Mouse (Mus musculus) MEL (cell line): Measurements from ENCODE around the gene Pdcl2. TPM values are rescaled to one million over a fixed set of nuclear protein-coding genes. Genes with fewer than 3 reads are reported as not detected.

Experiments
- DNase-seq: peaks from one replicate; pipeline ENCODE4 v3.0.0; 2011; ENCODE audit warnings: low read depth, low spot score
- H3K27ac ChIP-seq: 2 replicates; pipeline ENCODE4 v1.5.1; 2012; ENCODE audit warnings: low read depth, mild to moderate bottlenecking, control low read depth, low read length, moderate library complexity; ENCODE audit not compliant: control insufficient read depth
- H3K27me3 ChIP-seq, 2 experiments: fragments of 150-350 bp in 1 of 2; sonication (generic) in 1 of 2; 2 replicates each; pipeline ENCODE4 v1.6.1; 2012; ENCODE audit warnings: low read length in 2 of 2, mild to moderate bottlenecking in 2 of 2, improper control_type of control experiment in 1 of 2, moderate library complexity in 1 of 2; ENCODE audit not compliant: insufficient read depth in 2 of 2, control insufficient read depth in 1 of 2
- H3K36me3 ChIP-seq, 2 experiments: 2 replicates each; pipeline ENCODE4 v1.6.1; 2012 to 2014; ENCODE audit warnings: low read length in 2 of 2, improper control_type of control experiment in 1 of 2, inconsistent platforms in 1 of 2, mild to moderate bottlenecking in 1 of 2; ENCODE audit not compliant: insufficient read depth in 2 of 2, control insufficient read depth in 1 of 2
- H3K4me1 ChIP-seq, 2 experiments: fragments of 150-350 bp in 1 of 2; sonication (generic) in 1 of 2; 2 replicates each; pipeline ENCODE4 v1.6.1; 2012; ENCODE audit warnings: low read length in 2 of 2, improper control_type of control experiment in 1 of 2, mild to moderate bottlenecking in 1 of 2; ENCODE audit not compliant: insufficient read depth in 2 of 2, control insufficient read depth in 1 of 2
- H3K4me3 ChIP-seq, 2 experiments: fragments of 150-350 bp in 1 of 2; sonication (generic) in 1 of 2; 2 replicates each; pipeline ENCODE4 v1.5.1; 2012; ENCODE audit warnings: low read depth in 2 of 2, low read length in 2 of 2, mild to moderate bottlenecking in 2 of 2, moderate library complexity in 2 of 2, control low read depth in 1 of 2, improper control_type of control experiment in 1 of 2; ENCODE audit not compliant: control insufficient read depth in 1 of 2, insufficient read depth in 1 of 2
- H3K79me2 ChIP-seq: 2 replicates; pipeline ENCODE4 v1.6.1; 2012; ENCODE audit warnings: mild to moderate bottlenecking, low read length, moderate library complexity; ENCODE audit not compliant: control insufficient read depth, poor library complexity, insufficient read depth
- H3K9ac ChIP-seq: 2 replicates; pipeline ENCODE4 v1.6.1; 2012; ENCODE audit warnings: low read depth, mild to moderate bottlenecking, control low read depth, low read length, moderate library complexity; ENCODE audit not compliant: control insufficient read depth, poor library complexity, severe bottlenecking
- H3K9me3 ChIP-seq: fragments of 150-350 bp; sonication (generic); replicated peaks from 2 replicates; pipeline ENCODE4 v1.6.1; 2012; ENCODE audit warnings: mild to moderate bottlenecking, low read length, improper control_type of control experiment, moderate library complexity; ENCODE audit not compliant: insufficient read depth
- BHLHE40 ChIP-seq: IDR thresholded peaks from 2 replicates; pipeline ENCODE4 v1.6.1; 2012; ENCODE audit warnings: low read depth, mild to moderate bottlenecking, inconsistent platforms, low read length, improper control_type of control experiment, borderline replicate concordance
- CHD2 ChIP-seq: IDR thresholded peaks from 2 replicates; pipeline ENCODE4 v1.6.1; 2011; ENCODE audit warnings: low read length, improper control_type of control experiment
- CTCF ChIP-seq, 3 experiments: IDR thresholded peaks in 2 of 3; conservative IDR thresholded peaks in 1 of 3; 2 replicates each; pipeline ENCODE4 v1.5.1; 2011 to 2012; ENCODE audit warnings: low read length in 3 of 3, low read depth in 2 of 3, mild to moderate bottlenecking in 2 of 3, improper control_type of control experiment in 1 of 3, inconsistent platforms in 1 of 3, mixed read lengths in 1 of 3, moderate library complexity in 1 of 3; ENCODE audit not compliant: control insufficient read depth in 1 of 3, insufficient read depth in 1 of 3, poor library complexity in 1 of 3, severe bottlenecking in 1 of 3
- ELF1 ChIP-seq: IDR thresholded peaks from 2 replicates; pipeline ENCODE4 v1.6.1; 2014; ENCODE audit warnings: low read depth, mild to moderate bottlenecking, inconsistent platforms, low read length, improper control_type of control experiment, moderate library complexity
- EP300 ChIP-seq, 2 experiments: IDR thresholded peaks; 2 replicates each; pipeline ENCODE4 v1.6.1; 2011; ENCODE audit warnings: improper control_type of control experiment in 2 of 2, low read length in 2 of 2, low read depth in 1 of 2, mild to moderate bottlenecking in 1 of 2
- HCFC1 ChIP-seq: IDR thresholded peaks from 2 replicates; pipeline ENCODE4 v1.6.1; 2012; ENCODE audit warnings: low read depth, mild to moderate bottlenecking, inconsistent platforms, low read length, improper control_type of control experiment, moderate library complexity
- KAT2A ChIP-seq: conservative IDR thresholded peaks from 2 replicates; pipeline ENCODE4 v1.6.1; 2012; ENCODE audit warnings: low read depth, low read length, improper control_type of control experiment, inconsistent platforms
- MAX ChIP-seq: IDR thresholded peaks from 2 replicates; pipeline ENCODE4 v1.6.1; 2011; ENCODE audit warnings: low read length, improper control_type of control experiment
- NELFE ChIP-seq: IDR thresholded peaks from 2 replicates; pipeline ENCODE4 v1.6.1; 2011; ENCODE audit warnings: low read depth, low read length, improper control_type of control experiment
- POLR2A ChIP-seq, 2 experiments: IDR thresholded peaks; 2 replicates each; pipeline ENCODE4 v1.6.1; 2011 to 2012; ENCODE audit warnings: low read length in 2 of 2, mild to moderate bottlenecking in 2 of 2, control low read depth in 1 of 2, improper control_type of control experiment in 1 of 2, low read depth in 1 of 2, moderate library complexity in 1 of 2; ENCODE audit not compliant: control insufficient read depth in 1 of 2, insufficient read depth in 1 of 2, poor library complexity in 1 of 2
- POLR2AphosphoS2 ChIP-seq: IDR thresholded peaks from 2 replicates; pipeline ENCODE4 v1.6.1; 2011; ENCODE audit warnings: low read length, improper control_type of control experiment
- RAD21 ChIP-seq: IDR thresholded peaks from 2 replicates; pipeline ENCODE4 v1.6.1; 2011; ENCODE audit warnings: mild to moderate bottlenecking, low read depth, low read length, improper control_type of control experiment
- SMC3 ChIP-seq: IDR thresholded peaks from 2 replicates; pipeline ENCODE4 v1.6.1; 2011; ENCODE audit warnings: low read depth, low read length, improper control_type of control experiment
- USF2 ChIP-seq, 2 experiments: IDR thresholded peaks; 2 replicates each; pipeline ENCODE4 v1.6.1; 2011 to 2012; ENCODE audit warnings: improper control_type of control experiment in 2 of 2, low read length in 2 of 2, borderline replicate concordance in 1 of 2, inconsistent platforms in 1 of 2, low read depth in 1 of 2, mild to moderate bottlenecking in 1 of 2; ENCODE audit not compliant: insufficient read depth in 1 of 2
- ZKSCAN1 ChIP-seq: IDR thresholded peaks from 2 replicates; pipeline ENCODE4 v1.6.1; 2012; ENCODE audit warnings: low read depth, mild to moderate bottlenecking, inconsistent platforms, low read length, improper control_type of control experiment, moderate library complexity
- ZNF384 ChIP-seq: IDR thresholded peaks from 2 replicates; pipeline ENCODE4 v1.6.1; 2012; ENCODE audit warnings: low read depth, mild to moderate bottlenecking, inconsistent platforms, low read length, improper control_type of control experiment
- polyA plus RNA-seq, 2 experiments: library from polyadenylated mRNA; stranded (reverse) in 1 of 2; unstranded in 1 of 2; fragments of >175 nt in 1 of 2; fragments of >200 nt in 1 of 2; gene quantifications; 2 replicates each; pipeline versions ENCODE4 v1.2.1 to v1.2.4; 2012; ENCODE audit warnings: low replicate concordance in 2 of 2, low read depth in 1 of 2; ENCODE audit not compliant: insufficient read length in 2 of 2, insufficient read depth in 1 of 2, missing spikeins in 1 of 2
- total RNA-seq: library from RNA; depleted of rRNA; stranded (reverse); fragments of 300-350 nt; gene quantifications from 2 replicates; pipeline ENCODE4 v1.2.3, GENCODE M21; 2012

Gene Pdcl2
- total and polyA plus RNA-seq, 3 experiments: not detected

DNA sequence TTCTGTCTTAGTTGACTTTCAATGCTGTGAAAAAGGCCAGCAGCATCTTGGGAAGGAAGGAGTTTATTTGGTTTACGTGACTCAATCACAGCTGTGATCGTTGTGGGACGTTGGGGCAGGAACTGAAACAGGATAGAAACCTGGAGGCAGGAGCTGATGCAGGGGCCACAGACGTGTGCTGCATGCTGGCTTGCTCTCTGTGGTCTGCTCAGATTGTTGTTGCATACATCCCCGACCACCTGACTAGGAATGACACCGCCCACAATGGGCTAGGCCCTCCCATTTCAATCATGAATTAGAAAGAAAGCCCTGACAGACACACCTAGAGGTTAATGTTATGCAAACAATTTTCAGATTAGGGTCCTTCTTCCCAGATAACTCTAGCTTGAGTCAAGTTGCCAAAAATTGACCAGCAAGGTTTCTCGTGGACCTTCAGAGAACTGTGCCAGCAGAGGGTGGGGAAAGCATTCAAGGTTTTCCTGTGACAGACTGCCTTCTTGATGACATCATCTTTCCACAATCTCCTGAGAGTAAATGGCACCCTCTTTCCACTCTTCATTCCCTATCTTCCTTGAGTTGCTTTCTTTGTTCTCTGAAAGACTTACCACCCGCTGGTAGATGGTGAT is 38.4 kb upstream of the Pdcl2 start:
- no peak for DNase-seq
- Histone ChIP-seq H3K27ac (no peak overlapping the region), H3K9ac (no peak overlapping the region), H3K4me3 (no peak overlapping the region), H3K36me3 (no peaks in the 10 kb centered on the region), H3K79me2 (no peaks in the 10 kb centered on the region), H3K27me3 (peaks cover 14 to 22% of the 10 kb centered on the region in 2 experiments), H3K4me1 (no peaks in the 10 kb centered on the region), H3K9me3 (no peaks in the 10 kb centered on the region)
- TF ChIP-seq CHD2: no peak
- TF ChIP-seq NELFE: no peak
- no peak for TF ChIP-seq CTCF (IDR thresholded peaks at IDR 0.05 in 2 of 3, conservative IDR thresholded peaks at IDR 0.05 in 1 of 3; ENCODE audit: control insufficient read depth in 1 of 3, insufficient read depth in 1 of 3, low read depth in 2 of 3, low read length in 3 of 3, poor library complexity in 1 of 3, severe bottlenecking in 1 of 3)
- TF ChIP-seq HCFC1: no peak
- TF ChIP-seq SMC3: no peak
- TF ChIP-seq EP300 (IDR thresholded peaks at IDR 0.05; ENCODE audit: low read depth in 1 of 2, low read length in 2 of 2): no peak

DNA sequence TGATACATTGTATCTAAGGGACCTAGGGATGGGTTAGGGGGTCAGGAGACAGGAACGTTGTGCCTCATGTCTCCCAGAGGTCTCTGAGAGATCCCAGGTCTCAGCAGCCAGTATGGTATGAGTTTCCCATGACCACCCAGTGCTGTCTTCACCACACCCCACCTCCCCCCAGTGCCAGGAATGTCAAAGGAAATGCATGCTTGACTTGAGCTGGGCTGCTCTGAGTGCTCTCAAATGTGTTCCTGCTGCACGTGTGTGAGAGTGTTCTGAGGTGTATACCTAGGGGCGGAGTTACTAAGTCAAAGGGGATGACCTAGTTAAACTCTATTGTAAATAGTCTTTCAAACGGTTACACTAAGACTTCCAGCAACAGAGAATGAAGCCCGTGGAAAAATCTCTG is 34.5 kb upstream of the Pdcl2 start:
- TF ChIP-seq ZKSCAN1 (no peak), HCFC1 (no peak), ELF1 (no peak), SMC3 (no peak), KAT2A (no peak), CTCF (IDR thresholded peaks at IDR 0.05 in 2 of 3, conservative IDR thresholded peaks at IDR 0.05 in 1 of 3; ENCODE audit: control insufficient read depth in 1 of 3, insufficient read depth in 1 of 3, low read depth in 2 of 3, low read length in 3 of 3, poor library complexity in 1 of 3, severe bottlenecking in 1 of 3) (no peak), ZNF384 (no peak), RAD21 (no peak), MAX (no peak), EP300 (IDR thresholded peaks at IDR 0.05; ENCODE audit: low read depth in 1 of 2, low read length in 2 of 2) (no peak)
- H3K79me2 ChIP-seq: no peaks in the 10 kb centered on the region
- no peak overlapping the region for H3K9ac ChIP-seq
- no peak overlapping the region for H3K27ac ChIP-seq
- H3K36me3 ChIP-seq: no peaks in the 10 kb centered on the region
- H3K4me1 ChIP-seq: no peaks in the 10 kb centered on the region
- peaks cover 11 to 16% of the 10 kb centered on the region in 2 experiments for H3K27me3 ChIP-seq
- H3K4me3 ChIP-seq: no peak overlapping the region
- no peaks in the 10 kb centered on the region for H3K9me3 ChIP-seq
- no peak for DNase-seq

DNA sequence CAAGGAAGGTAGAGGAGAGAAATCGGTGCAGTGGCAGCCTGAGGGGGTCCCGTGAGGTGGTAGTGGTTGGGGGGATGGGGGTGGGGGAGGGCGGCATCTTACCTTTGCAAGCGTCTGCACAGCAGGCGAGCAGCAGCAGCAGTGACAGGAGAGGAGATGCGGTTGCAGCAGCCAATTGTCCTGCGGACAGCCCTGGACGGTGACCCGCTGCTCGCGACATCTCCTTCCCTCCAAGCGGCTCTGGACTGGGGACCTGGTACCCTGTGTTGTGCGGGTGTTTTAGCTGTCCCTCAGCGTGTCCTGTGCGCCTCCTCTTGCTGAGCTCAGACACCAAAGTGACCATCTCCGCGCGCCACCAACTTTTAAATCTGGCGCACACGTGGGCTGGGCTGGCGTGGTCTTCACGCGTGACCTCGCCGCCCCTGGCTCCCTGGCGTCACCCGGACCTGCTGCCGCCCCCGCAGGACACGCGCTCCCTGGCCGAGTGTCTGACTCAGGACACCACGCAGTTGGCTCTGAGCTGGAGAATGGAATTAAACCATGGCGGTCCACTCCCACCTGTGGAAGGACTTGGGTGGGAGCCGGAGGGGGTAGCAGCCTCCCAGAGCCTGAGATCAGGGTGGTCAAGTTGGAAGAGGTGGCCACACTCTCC is 32.6 kb upstream of the Pdcl2 start, which contains the start of gene Nmu:
Gene Nmu (minus strand): TSS at position 336 of the 652 bp plus-strand sequence.
- TF ChIP-seq USF2 (IDR thresholded peaks at IDR 0.05; ENCODE audit: borderline replicate concordance in 1 of 2, insufficient read depth in 1 of 2, low read depth in 1 of 2, low read length in 2 of 2) (no peak), BHLHE40 (no peak), POLR2A (IDR thresholded peaks at IDR 0.05; ENCODE audit: control insufficient read depth in 1 of 2, insufficient read depth in 1 of 2, low read depth in 1 of 2, low read length in 2 of 2, poor library complexity in 1 of 2) (no peak), NELFE (no peak), POLR2AphosphoS2 (no peak), ZKSCAN1 (no peak), ZNF384 (no peak)
- Histone ChIP-seq H3K4me1 (no peaks in the 10 kb centered on the region), H3K27me3 (peaks cover 12 to 16% of the 10 kb centered on the region in 2 experiments), H3K79me2 (no peaks in the 10 kb centered on the region), H3K4me3 (no peak within 1 kb of the TSS), H3K9me3 (no peaks in the 10 kb centered on the region), H3K9ac (no peak within 1 kb of the TSS), H3K27ac (no peak within 1 kb of the TSS), H3K36me3 (no peaks in the 10 kb centered on the region)
- DNase-seq: no peak
